Mouse (Mus musculus) left cerebral cortex, postnatal 14 days (tissue): ENCODE data around the gene Insr. TPM values are rescaled to one million over a fixed set of nuclear protein-coding genes. Genes with fewer than 3 reads are reported as not detected.
"Not testable (repeated sequence)": the region's sequence is repeated elsewhere in the genome, so short reads cannot be mapped to it uniquely, and the experiment has no call there.

Source experiments
- DNase-seq, 2 experiments: peaks; one replicate each; pipeline ENCODE4 v3.0.0; 2021 to 2022; ENCODE audit warnings: low spot score in 2 of 2, mixed read lengths in 1 of 2
- intact Hi-C: fragments of 180-260 bp; cut with DNase I; formaldehyde crosslinking; loops from one replicate; pipeline ENCODE4 v1.15.1; 2025
- microRNA-seq, 2 experiments: library from miRNA; unstranded; fragments of <30 nt; microRNA quantifications; one replicate each; pipeline ENCODE4 v1.2.0; 2022
- total RNA-seq, 2 experiments: library from RNA; stranded (reverse); gene quantifications; 2 replicates each; pipeline ENCODE4 v1.2.3; 2021

Insr gene
- total RNA-seq, 2 experiments from 2014 or later: 45.3 to 48.9 TPM

GRCm38 (mm10) chr8:3214601-3215000, 64.8 kb downstream of the Insr start:
- DNase-seq: no peak
- intact Hi-C loops: no loop called here

DNA sequence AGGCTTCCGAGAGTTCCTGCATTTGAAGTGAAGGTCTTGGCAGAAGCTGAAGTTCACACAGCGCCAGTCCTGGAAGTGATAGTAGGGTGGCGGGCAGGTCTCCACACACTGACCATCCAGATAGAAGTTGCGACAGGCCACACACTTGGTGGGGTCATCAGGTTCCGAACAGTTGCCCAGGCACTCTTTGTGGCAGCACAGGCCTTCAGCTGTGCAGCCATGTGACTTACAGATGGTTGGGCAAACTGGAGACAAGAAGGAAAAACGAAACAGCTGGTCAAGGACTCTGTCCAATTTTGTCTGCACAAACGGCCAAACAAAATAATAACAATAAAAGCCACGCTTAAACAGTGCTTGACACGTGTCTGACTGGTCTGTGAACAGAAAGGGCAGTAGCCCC, 68.0 kb downstream of the Insr start:
- DNase-seq: no peak
- intact Hi-C loops: no loop called here

DNA sequence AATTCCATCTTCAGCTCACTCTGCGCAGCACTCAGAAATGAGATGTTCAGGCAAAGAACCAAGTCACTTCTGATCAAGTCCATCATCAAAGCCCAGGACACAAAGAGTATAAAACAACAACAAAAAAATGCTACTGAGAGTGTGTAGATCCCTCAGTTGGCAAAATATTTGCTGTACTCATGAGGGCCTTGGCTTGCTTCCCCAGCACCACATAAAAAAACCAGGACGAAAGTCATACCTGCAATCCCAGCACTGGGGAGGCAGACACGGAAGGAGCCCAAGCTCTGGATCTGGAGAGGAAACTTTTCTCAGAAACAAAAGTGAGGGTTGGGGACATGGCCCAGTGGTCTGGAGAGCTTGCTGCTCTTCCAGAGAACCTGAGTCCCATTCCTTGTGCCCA, 69.5 kb downstream of the Insr start:
- DNase-seq: no peak
- intact Hi-C loops: no loop called here

- intact Hi-C loops: no loop called here
- DNase-seq: no peak
These were observed 70.1 kb downstream of the Insr start for GRCm38 (mm10) chr8:3209268-3209667.

- DNase-seq: no peak
- intact Hi-C loops: no loop called here
These were observed 70.7 kb downstream of the Insr start for GRCm38 (mm10) chr8:3208729-3209128.

- intact Hi-C loops: no loop called here
These were observed 74.5 kb downstream of the Insr start for GRCm38 (mm10) chr8:3204758-3205443.

DNA sequence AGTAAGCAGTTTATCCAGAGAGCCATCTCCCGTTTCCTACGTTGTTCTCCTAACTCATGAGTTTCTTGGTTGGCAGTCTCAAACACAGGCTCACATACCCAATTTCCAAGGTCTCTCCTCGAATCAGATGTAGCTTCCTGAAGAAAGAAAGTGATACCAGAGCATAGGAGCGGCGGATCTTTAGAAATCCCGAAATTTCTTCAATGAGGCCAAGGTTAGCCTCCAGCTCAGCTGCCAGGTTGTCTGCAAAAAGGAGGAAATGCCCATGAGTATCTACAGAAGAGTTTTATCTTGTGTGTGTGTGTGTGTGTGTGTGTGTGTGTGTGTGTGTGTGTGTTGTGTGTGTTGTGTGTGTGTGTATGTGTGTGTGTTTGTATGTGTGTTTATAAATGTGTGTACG, 76.6 kb downstream of the Insr start:
- intact Hi-C loops: no loop called here
- no peak for DNase-seq

More at GRCm38 (mm10) chr8:3204758-3205443, 74.5 kb downstream of the Insr start:
- DNase-seq: no peak

- intact Hi-C loops, DNase-seq: not testable (repeated sequence)
These were observed 85.1 kb downstream of the Insr start for GRCm38 (mm10) chr8:3194297-3194696.

GRCm38 (mm10) chr8:3191006-3191405, 88.4 kb downstream of the Insr start:
- intact Hi-C loops: no loop called here
- DNase-seq: no peak

GRCm38 (mm10) chr8:3187456-3187855, 92.0 kb downstream of the Insr start:
- no peak for DNase-seq
- intact Hi-C loops: loop anchor here (10.0 kb wide), 1 partner anchor 147 kb away; no protein-coding TSS in a partner anchor

- DNase-seq: no peak
- intact Hi-C loops: loop anchor here (10.0 kb wide), 1 partner anchor 155 kb away; no protein-coding TSS in a partner anchor
These were observed 99.5 kb downstream of the Insr start for GRCm38 (mm10) chr8:3179930-3180329.

- no peak for DNase-seq
- intact Hi-C loops: no loop called here
These were observed 102.0 kb downstream of the Insr start for GRCm38 (mm10) chr8:3177440-3177839.

GRCm38 (mm10) chr8:3172246-3172645, 107.2 kb downstream of the Insr start:
- peak; percentile 27 to 64 for DNase-seq
- intact Hi-C loops: no loop called here

DNA sequence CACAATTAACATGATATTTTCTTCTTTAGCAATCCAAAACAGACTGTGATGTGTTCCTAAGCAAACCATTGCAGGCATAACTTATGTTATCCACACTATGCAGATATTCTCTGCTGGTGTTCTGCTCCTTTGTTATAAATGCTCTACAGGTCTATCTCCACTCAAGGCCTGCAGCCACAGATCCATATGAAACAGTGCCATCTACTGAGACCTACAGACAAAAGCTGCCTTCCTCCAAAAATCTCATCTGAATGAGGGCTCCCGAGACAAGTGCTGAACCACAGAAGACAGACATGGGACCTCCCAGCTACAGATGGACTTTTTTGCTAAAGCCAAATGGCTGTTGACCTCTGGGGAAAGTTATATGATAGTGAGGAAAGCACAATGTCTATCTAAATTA, 132.9 kb downstream of the Insr start:
- intact Hi-C loops: no loop called here
- DNase-seq: no peak

- intact Hi-C loops: not testable (repeated sequence)
These were observed 179.0 kb downstream of the Insr start for GRCm38 (mm10) chr8:3100416-3100815.

More at GRCm38 (mm10) chr8:3100416-3100815, 179.0 kb downstream of the Insr start:
- not testable (repeated sequence) for DNase-seq

Small RNA genes lying within 50 kb of the gene (microRNA-seq; reads per million reads assigned to microRNA genes)
- gene Gm25775: 0 reads per million in 2 experiments

Other genes with a start within 250 kb of the Insr start
- gene A430078G23Rik, start 73.8 kb upstream of the Insr start, total RNA-seq: not detected
- 10 to 100 TPM; 38.1 to 40.7 TPM for gene Arhgef18, start 113.4 kb upstream of the Insr start, total RNA-seq
- gene Pex11g, start 188.1 kb upstream of the Insr start, total RNA-seq: 1 to 10 TPM in 1 of 2 experiments, under 1 TPM in 1; 0.74 to 1.2 TPM
- gene Tex45, start 191.2 kb upstream of the Insr start, total RNA-seq: under 1 TPM; 0.21 to 0.53 TPM
- 10 to 100 TPM; 25.3 to 26.4 TPM for gene Zfp358, start 213.5 kb upstream of the Insr start, total RNA-seq
- 10 to 100 TPM; 79.9 to 81.5 TPM for gene Mcoln1, start 220.8 kb upstream of the Insr start, total RNA-seq
- 10 to 100 TPM; 70.2 to 74.8 TPM for gene Pnpla6, start 235.8 kb upstream of the Insr start, total RNA-seq